In the genomic region with DNA sequence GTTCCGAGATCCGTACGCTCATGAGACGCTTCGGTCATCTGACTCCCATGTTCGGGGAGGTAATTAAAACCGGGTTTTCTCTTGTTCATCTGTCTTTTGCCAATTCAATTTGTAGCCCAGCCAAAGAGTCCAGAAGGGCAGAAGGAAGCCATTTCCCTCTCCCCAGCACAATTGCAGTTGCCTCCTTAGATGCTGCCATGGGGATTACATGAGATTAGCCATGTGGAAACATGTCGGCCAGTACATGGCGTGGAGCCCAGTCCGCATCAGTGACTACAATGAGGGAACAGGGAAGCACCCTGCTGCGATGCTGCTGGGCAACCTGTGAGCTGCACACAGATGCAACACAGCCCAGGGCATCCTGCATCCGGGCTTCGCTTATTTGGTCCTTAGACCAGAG, we compare ENCODE assay signal across 12 mouse cellular contexts. TPM values are rescaled to one million over a fixed set of nuclear protein-coding genes. Genes with fewer than 3 reads are reported as not detected.
DNase-seq lines count a peak whose midpoint lies in the region; ATAC-seq lines count a peak whose summit lies in the region.
"Had no signal": no experiment of that assay in that cellular context is flagged by ENCODE, and none has a peak within 500 bp of the region (broad histone marks: within the 10 kb centered on the region; RNA-seq: fewer than 3 reads in every experiment).

No protein-coding gene starts in this region.

- H3K4me3 ChIP-seq in kidney, embryonic 16.5 days (ENCODE audit: low read length): no peak overlapping the region
- H3K4me3 ChIP-seq: heart, embryonic 10.5 days had no signal

- no peak overlapping the region for H3K4me2 ChIP-seq in kidney, embryonic 16.5 days (replicated peaks; ENCODE audit: low read depth, low read length)

- WGBS in kidney, embryonic 16.5 days: 67% methylated on average over 13 of the region's 13 CpGs

- no peaks in the 10 kb centered on the region for H3K9me3 ChIP-seq in kidney, embryonic 16.5 days (ENCODE audit: low read length)
- H3K9me3 ChIP-seq: heart, embryonic 10.5 days had no signal

- no peak for ATAC-seq in kidney, embryonic 16.5 days (ENCODE audit: low FRiP score, low TSS enrichment)
- ATAC-seq in inflammation-experienced regulatory T-cells, adult 6 months: no peak

- H3K27ac ChIP-seq in kidney, embryonic 16.5 days (ENCODE audit: low read length): no peak overlapping the region
- H3K27ac ChIP-seq: heart, embryonic 10.5 days had no signal

- peak; percentile 52 for DNase-seq in kidney, adult 11 months
- peak; percentile 8 for DNase-seq in brain, embryonic 18.5 days (ENCODE audit: low read depth, low spot score)
- DNase-seq in cerebellum, adult 9-11 months: peak; percentile 82
- DNase-seq in kidney, postnatal 36 days: peak; percentile 61 to 77
- no peak for DNase-seq in spleen, postnatal 10 days (ENCODE audit: low spot score in 2 of 2)
- DNase-seq: adrenal gland, adult 8-10 months; liver; thymus, adult 2 months had no signal

- H3K27me3 ChIP-seq in kidney, embryonic 16.5 days (ENCODE audit: insufficient read depth, low read length): no peaks in the 10 kb centered on the region

- H3K9ac ChIP-seq in kidney, embryonic 16.5 days (replicated peaks; ENCODE audit: low read length): no peak overlapping the region

- H3K36me3 ChIP-seq in kidney, embryonic 16.5 days (ENCODE audit: insufficient read depth, low read length): no peaks in the 10 kb centered on the region
- H3K36me3 ChIP-seq: G1E; heart, embryonic 10.5 days had no signal

- peaks cover 20% of the 10 kb centered on the region for H3K4me1 ChIP-seq in kidney, embryonic 16.5 days (ENCODE audit: insufficient read depth, low read length)

RNA-seq across cellular contexts. Expression of a gene that starts 23.2 kb away (rescaled TPM):
- 0.14 and 0.23 TPM in 2 replicates for polyA plus RNA-seq in kidney, embryonic 16.5 days (2015; fragmentation: Nextera tagmentation; extraction: Ambion mirVana)
- polyA plus RNA-seq in inflammation-experienced regulatory T-cells, adult 6 months (2017; shearing (Covaris generic)): not detected
- polyA plus RNA-seq: G1E; heart, embryonic 10.5 days had no signal

Comparison
In these comparisons a context has a peak if more than half of its experiments do, and no peak if none do; other contexts are left out.
1. DNase-seq: peak in kidney, adult 11 months (single experiment), brain, embryonic 18.5 days (single experiment), cerebellum, adult 9-11 months (single experiment) and kidney, postnatal 36 days (2 of 2); none in spleen, postnatal 10 days (0 of 2).